Mouse (Mus musculus) E14TG2a.4 (cell line): ENCODE measurements around the gene Map1b.
A peak's percentile ranks its signal among the peaks of the same experiment; 100 is the strongest.

ENCODE experiments used
- H3K27me3 ChIP-seq: 2 replicates; pipeline ENCODE4 v1.6.1; 2014; ENCODE audit warnings: low read length, control low read depth; ENCODE audit not compliant: insufficient read depth
- H3K36me3 ChIP-seq: 2 replicates; pipeline ENCODE4 v1.6.1; 2014; ENCODE audit warnings: low read length, control low read depth; ENCODE audit not compliant: insufficient read depth
- H3K4me1 ChIP-seq: replicated peaks from 2 replicates; pipeline ENCODE4 v1.6.1; 2014; ENCODE audit warnings: low read depth, low read length, control low read depth
- H3K4me3 ChIP-seq: replicated peaks from 2 replicates; pipeline ENCODE4 v1.5.1; 2014; ENCODE audit warnings: mild to moderate bottlenecking, low read length
- H3K9me3 ChIP-seq: 2 replicates; pipeline ENCODE4 v1.6.1; 2014; ENCODE audit warnings: low read length, control low read depth
- CTCF ChIP-seq: conservative IDR thresholded peaks from 2 replicates; pipeline ENCODE4 v1.5.1; 2014; ENCODE audit warnings: low read length
- NANOG ChIP-seq: IDR thresholded peaks from 2 replicates; pipeline ENCODE4 v1.6.1; 2014; ENCODE audit warnings: borderline replicate concordance, low read length, mixed read lengths
- POU5F1 ChIP-seq: IDR thresholded peaks from 2 replicates; pipeline ENCODE4 v1.6.1; 2014; ENCODE audit warnings: low read length, borderline replicate concordance

Map1b gene

DNA sequence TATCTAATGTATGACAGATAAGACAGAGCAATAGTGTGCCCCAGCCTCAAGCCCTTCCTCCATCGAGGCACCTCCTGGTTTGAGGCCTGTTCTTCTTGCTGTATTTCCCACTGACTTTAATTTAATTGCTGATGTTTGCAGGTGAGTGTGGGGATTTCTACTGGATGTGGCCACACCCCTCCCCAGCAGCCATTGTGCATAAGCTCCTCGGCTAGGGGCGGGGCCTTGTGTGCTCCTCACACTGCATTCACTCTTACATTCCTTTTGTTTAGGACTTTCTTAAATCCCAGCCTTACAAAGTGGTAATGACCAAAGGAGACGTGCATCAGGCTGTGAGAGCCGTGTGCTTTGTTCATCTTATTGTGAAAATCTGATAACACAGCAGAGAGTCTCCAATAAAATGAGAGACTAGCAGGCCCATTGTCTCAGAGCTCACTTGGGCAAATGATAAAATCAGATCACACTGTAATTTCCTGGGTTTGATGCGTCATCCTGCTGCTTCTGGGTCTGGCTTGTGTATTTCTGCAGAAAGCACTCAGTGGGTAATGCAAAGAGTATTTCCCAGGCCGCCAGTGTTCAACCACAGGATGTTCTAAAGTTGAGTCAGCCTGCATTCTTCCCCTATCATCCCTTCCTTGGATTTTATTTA lies 131.7 kb downstream of the Map1b start:
- H3K4me3 ChIP-seq = no peak overlapping the region
- peaks cover 54% of the 10 kb centered on the region for H3K36me3 ChIP-seq
- no peaks in the 10 kb centered on the region for H3K9me3 ChIP-seq
- H3K4me1 ChIP-seq = peaks cover 13% of the 10 kb centered on the region
- H3K27me3 ChIP-seq = no peaks in the 10 kb centered on the region
- no peak for TF ChIP-seq NANOG
- no peak for TF ChIP-seq POU5F1
- TF ChIP-seq CTCF = no peak

DNA sequence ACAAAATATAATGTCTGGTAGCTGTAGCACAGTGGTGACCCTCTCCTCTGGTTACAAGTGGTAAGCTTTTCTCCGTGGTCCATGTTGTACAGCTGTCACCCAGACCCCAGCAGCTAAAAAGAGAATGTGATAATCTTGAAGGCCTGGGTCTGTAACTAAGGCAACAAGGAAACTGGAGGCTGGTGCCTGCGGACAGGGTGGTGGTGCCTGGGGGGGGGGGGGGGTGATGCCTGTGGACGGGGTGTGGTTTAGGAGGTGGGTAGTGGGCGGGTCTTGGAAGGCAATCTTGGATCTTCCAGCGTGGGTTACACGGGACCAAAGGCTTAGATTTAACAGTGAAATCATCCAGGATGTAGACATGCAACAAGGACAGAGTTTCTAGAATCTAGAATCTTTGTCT lies 134.0 kb downstream of the Map1b start:
- Histone ChIP-seq H3K4me3 (no peak overlapping the region), H3K4me1 (peaks cover 13% of the 10 kb centered on the region), H3K9me3 (no peaks in the 10 kb centered on the region), H3K36me3 (peaks cover 65% of the 10 kb centered on the region), H3K27me3 (no peaks in the 10 kb centered on the region)
- TF ChIP-seq POU5F1 (no peak), NANOG (no peak), CTCF (no peak)

- TF ChIP-seq CTCF = no peak
- TF ChIP-seq POU5F1 = no peak
- TF ChIP-seq NANOG = no peak
- no peaks in the 10 kb centered on the region for H3K9me3 ChIP-seq
- H3K4me3 ChIP-seq = no peak overlapping the region
- peaks cover 53% of the 10 kb centered on the region for H3K36me3 ChIP-seq
- no peaks in the 10 kb centered on the region for H3K27me3 ChIP-seq
- H3K4me1 ChIP-seq = peaks cover 7% of the 10 kb centered on the region
Measured at GRCm38 (mm10) chr13:99378223-99378622, 138.1 kb downstream of the Map1b start.

DNA sequence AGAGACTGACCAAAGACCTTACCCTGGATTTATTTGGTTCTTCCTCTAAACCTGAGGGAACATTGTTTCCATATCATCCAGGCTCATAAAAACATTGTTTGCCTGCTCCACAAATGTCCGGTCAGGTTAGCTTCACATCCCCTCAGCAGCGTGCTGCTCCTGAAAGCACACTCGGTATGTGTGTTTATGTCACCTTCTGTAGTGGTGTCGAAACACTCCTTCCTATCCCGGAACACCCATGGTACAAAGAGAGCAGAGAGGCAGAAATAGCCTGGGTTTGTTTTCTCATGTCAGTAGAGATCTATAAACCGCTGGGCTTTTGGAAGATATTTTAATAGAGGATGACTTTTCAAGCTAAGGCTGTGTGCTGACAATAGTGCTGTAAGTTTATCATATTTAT lies 139.3 kb downstream of the Map1b start:
- TF ChIP-seq POU5F1 (no peak), CTCF (no peak), NANOG (no peak)
- peaks cover 56% of the 10 kb centered on the region for H3K36me3 ChIP-seq

GRCm38 (mm10) chr13:99375550-99375949 lies 140.8 kb downstream of the Map1b start:
- peak; percentile 94 for TF ChIP-seq CTCF
- TF ChIP-seq POU5F1 = no peak
- Histone ChIP-seq H3K4me1 (peaks cover 9% of the 10 kb centered on the region), H3K9me3 (no peaks in the 10 kb centered on the region), H3K27me3 (no peaks in the 10 kb centered on the region), H3K36me3 (peaks cover 56% of the 10 kb centered on the region), H3K4me3 (no peak overlapping the region)

More for the DNA sequence above, 139.3 kb downstream of the Map1b start:
- no peaks in the 10 kb centered on the region for H3K27me3 ChIP-seq
- no peaks in the 10 kb centered on the region for H3K9me3 ChIP-seq
- H3K4me3 ChIP-seq = no peak overlapping the region
- peaks cover 9% of the 10 kb centered on the region for H3K4me1 ChIP-seq

DNA sequence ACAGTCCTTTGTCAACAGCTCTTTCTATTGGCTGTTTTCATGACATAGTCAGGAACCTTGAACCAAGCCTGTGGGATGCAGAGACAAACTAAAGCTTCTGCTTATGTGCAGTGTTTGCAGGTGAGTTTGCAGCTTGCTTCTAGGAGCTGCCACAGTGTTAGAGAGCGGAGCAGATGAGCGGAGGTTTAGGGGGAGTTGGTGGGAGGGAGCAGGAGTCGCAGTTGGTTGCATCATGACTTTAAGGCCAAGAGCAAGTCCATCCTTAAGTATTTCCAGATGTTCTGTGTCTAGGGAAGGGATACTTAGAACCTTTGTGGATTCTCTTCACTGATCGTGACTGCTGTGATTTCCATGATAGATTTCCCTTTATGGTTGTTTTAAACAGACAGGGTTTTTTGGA lies 142.1 kb downstream of the Map1b start:
- Histone ChIP-seq H3K36me3 (peaks cover 49% of the 10 kb centered on the region), H3K9me3 (no peaks in the 10 kb centered on the region), H3K4me1 (peaks cover 9% of the 10 kb centered on the region), H3K27me3 (no peaks in the 10 kb centered on the region), H3K4me3 (no peak overlapping the region)
- no peak for TF ChIP-seq NANOG
- no peak for TF ChIP-seq POU5F1
- no peak for TF ChIP-seq CTCF

DNA sequence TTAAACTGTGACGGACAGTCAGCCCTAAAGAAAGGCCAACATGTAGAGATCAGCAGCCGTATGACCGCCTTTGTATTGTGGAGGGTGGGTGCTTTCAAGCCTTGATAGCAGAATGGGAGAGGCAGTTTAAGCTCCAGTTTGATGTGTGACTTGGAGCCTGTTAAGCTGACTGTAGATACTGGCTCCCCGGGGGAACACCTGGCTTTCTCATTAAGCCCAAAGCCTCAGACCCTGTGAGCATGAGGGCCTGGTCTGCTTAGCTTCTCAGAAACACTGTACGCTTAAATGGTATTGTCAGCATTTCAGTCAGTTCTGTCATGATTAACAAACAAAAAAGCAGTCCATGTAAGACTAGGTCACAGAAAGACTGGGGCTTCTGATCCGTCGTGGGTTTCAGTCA lies 142.7 kb downstream of the Map1b start:
- Histone ChIP-seq H3K36me3 (peaks cover 49% of the 10 kb centered on the region), H3K4me3 (no peak overlapping the region), H3K9me3 (no peaks in the 10 kb centered on the region), H3K27me3 (no peaks in the 10 kb centered on the region), H3K4me1 (peaks cover 9% of the 10 kb centered on the region)
- TF ChIP-seq CTCF = no peak
- no peak for TF ChIP-seq POU5F1
- TF ChIP-seq NANOG = no peak
